Comparison of ENCODE assay signal across 20 mouse cellular contexts in the genomic region with DNA sequence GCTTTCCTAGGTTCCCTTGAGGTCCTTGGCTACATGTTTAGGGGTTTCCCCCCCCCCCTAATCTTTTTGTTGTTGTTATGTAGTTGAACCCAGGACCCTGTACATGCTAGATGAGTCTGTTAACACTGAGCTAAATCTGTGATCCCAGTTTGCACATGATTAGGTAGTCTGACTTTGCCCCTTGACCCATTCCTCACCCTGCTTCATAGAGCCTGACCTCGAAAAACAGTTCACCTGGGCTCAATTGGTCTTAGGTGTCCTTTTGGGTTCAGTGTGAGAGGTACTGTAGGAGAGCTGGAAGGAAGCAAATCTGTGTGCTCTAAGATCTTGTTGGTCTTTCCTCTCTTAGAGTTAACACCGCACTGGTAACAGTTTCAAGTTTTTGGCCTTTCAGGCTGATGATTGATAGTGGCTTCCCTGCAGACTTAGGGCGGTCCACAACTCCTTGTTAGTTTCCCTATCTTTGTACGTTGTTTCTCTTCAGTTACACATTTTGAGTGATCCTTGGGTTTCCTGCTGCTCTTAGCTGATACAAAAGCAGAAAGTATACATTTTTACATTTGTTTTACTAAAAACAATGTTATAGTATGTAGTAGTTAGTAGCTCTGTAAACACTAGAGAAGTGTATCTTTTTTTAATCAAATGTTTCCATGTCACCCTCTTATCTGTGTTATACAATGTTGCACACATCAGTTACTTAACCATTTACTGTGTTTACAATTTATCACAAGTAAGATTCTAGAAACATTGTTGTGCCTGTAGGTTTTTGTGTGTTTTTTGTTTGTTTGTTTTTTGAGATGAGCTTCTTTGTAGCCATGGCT. TPM values are rescaled to one million over a fixed set of nuclear protein-coding genes. Genes with fewer than 3 reads are reported as not detected.
DNase-seq lines count a peak whose midpoint lies in the region; ATAC-seq and TF ChIP-seq lines count a peak whose summit lies in the region.
"Had no signal": no experiment of that assay in that cellular context is flagged by ENCODE, and none has a peak within 500 bp of the region (broad histone marks: within the 10 kb centered on the region; RNA-seq: fewer than 3 reads in every experiment).

No protein-coding gene starts in this region.

- H3K4me3 ChIP-seq in heart, adult 2 months = no peak overlapping the region
- peak overlapping the region; percentile 31 for H3K4me3 ChIP-seq in megakaryocyte, embryonic 14.5 days (replicated peaks)
- H3K4me3 ChIP-seq in liver, embryonic 15.5 days (replicated peaks) = no peak overlapping the region
- no peak overlapping the region for H3K4me3 ChIP-seq in hindbrain, embryonic 14.5 days (replicated peaks; ENCODE audit: low read length)
- H3K4me3 ChIP-seq: embryonic facial prominence, embryonic 15.5 days; forebrain, embryonic 15.5 days; hindbrain, embryonic 13.5 days; midbrain, embryonic 12.5 days had no signal

- H3K79me2 ChIP-seq in heart, adult 2 months (replicated peaks; ENCODE audit: control insufficient read depth, insufficient read depth, low read length) = no peaks in the 10 kb centered on the region

- peaks cover 9% of the 10 kb centered on the region for H3K4me1 ChIP-seq in heart, adult 2 months (ENCODE audit: control insufficient read depth, insufficient read depth, low read length)
- peaks cover 84% of the 10 kb centered on the region for H3K4me1 ChIP-seq in megakaryocyte, embryonic 14.5 days
- peaks cover 67% of the 10 kb centered on the region for H3K4me1 ChIP-seq in liver, embryonic 15.5 days (replicated peaks)
- peaks cover 13% of the 10 kb centered on the region for H3K4me1 ChIP-seq in hindbrain, embryonic 14.5 days (replicated peaks; ENCODE audit: control insufficient read depth, insufficient read depth, low read length)

- no peak for DNase-seq in heart, adult 2 months
- no peak for DNase-seq in heart, postnatal 4 days
- DNase-seq in frontal cortex, adult 2 months (ENCODE audit: extremely low spot score in 1 of 2, low spot score in 1 of 2) = no peak
- no peak for DNase-seq in cerebellum, adult 9-10 months
- DNase-seq in hindbrain, embryonic 14.5 days (ENCODE audit: low spot score) = no peak
- DNase-seq: adrenal gland, postnatal 10 days; cerebellum, adult 2 months; gastrocnemius, postnatal 10 days; heart, adult 18-20 months; layer of hippocampus, adult 9-11 months; lung, postnatal 4 days; right cerebral cortex, postnatal 14 days; thymus, postnatal 36 days had no signal

- ATAC-seq in megakaryocyte, adult 5-6 weeks (ENCODE audit: poor library complexity, severe bottlenecking) = no peak
- no peak for ATAC-seq in liver, embryonic 15.5 days (ENCODE audit: insufficient read depth)
- no peak for ATAC-seq in hindbrain, embryonic 14.5 days (ENCODE audit: low FRiP score)
- ATAC-seq: forebrain, embryonic 15.5 days had no signal

- H3K9me3 ChIP-seq in megakaryocyte, embryonic 14.5 days = no peaks in the 10 kb centered on the region
- H3K9me3 ChIP-seq in liver, embryonic 15.5 days (replicated peaks) = no peaks in the 10 kb centered on the region
- no peaks in the 10 kb centered on the region for H3K9me3 ChIP-seq in hindbrain, embryonic 14.5 days (ENCODE audit: control insufficient read depth, low read length)
- H3K9me3 ChIP-seq: embryonic facial prominence, embryonic 15.5 days; forebrain, embryonic 15.5 days; hindbrain, embryonic 13.5 days; midbrain, embryonic 12.5 days had no signal

- intact Hi-C loops in heart, adult 2 months (cut with DNase I) = no loop called here

- no peaks in the 10 kb centered on the region for H3K27me3 ChIP-seq in heart, adult 2 months (ENCODE audit: control insufficient read depth, insufficient read depth, low read length)
- H3K27me3 ChIP-seq in megakaryocyte, embryonic 14.5 days (replicated peaks) = no peaks in the 10 kb centered on the region
- no peaks in the 10 kb centered on the region for H3K27me3 ChIP-seq in liver, embryonic 15.5 days
- H3K27me3 ChIP-seq in hindbrain, embryonic 14.5 days (ENCODE audit: control insufficient read depth, insufficient read depth, low read length) = no peaks in the 10 kb centered on the region
- H3K27me3 ChIP-seq: embryonic facial prominence, embryonic 15.5 days; forebrain, embryonic 15.5 days; hindbrain, embryonic 13.5 days; midbrain, embryonic 12.5 days had no signal

- no peak for TF ChIP-seq CTCF in heart, adult 2 months (IDR thresholded peaks at IDR 0.05)

- no peak overlapping the region for H3K9ac ChIP-seq in heart, adult 2 months (ENCODE audit: low read depth, low read length)
- no peak overlapping the region for H3K9ac ChIP-seq in liver, embryonic 15.5 days
- no peak overlapping the region for H3K9ac ChIP-seq in hindbrain, embryonic 14.5 days
- H3K9ac ChIP-seq: embryonic facial prominence, embryonic 15.5 days; forebrain, embryonic 15.5 days; hindbrain, embryonic 13.5 days; midbrain, embryonic 12.5 days had no signal

- TF ChIP-seq POLR2A in heart, adult 2 months (IDR thresholded peaks at IDR 0.05; ENCODE audit: insufficient read depth, low read depth, low read length) = 0 out of 2 replicates have a peak, but pooled peaks have one; percentile 13

- no peak overlapping the region for H3K4me2 ChIP-seq in liver, embryonic 15.5 days
- no peak overlapping the region for H3K4me2 ChIP-seq in hindbrain, embryonic 14.5 days (replicated peaks)
- H3K4me2 ChIP-seq: embryonic facial prominence, embryonic 15.5 days; forebrain, embryonic 15.5 days; hindbrain, embryonic 13.5 days; midbrain, embryonic 12.5 days had no signal

- TF ChIP-seq EP300 in heart, adult 2 months (IDR thresholded peaks at IDR 0.05; ENCODE audit: insufficient read depth, low read depth, low read length) = no peak

- H3K36me3 ChIP-seq in heart, adult 2 months (ENCODE audit: control insufficient read depth, insufficient read depth, low read length) = peaks cover 8% of the 10 kb centered on the region
- H3K36me3 ChIP-seq in megakaryocyte, embryonic 14.5 days (replicated peaks; ENCODE audit: low read length) = no peaks in the 10 kb centered on the region
- H3K36me3 ChIP-seq in liver, embryonic 15.5 days (replicated peaks) = no peaks in the 10 kb centered on the region
- no peaks in the 10 kb centered on the region for H3K36me3 ChIP-seq in hindbrain, embryonic 14.5 days (replicated peaks; ENCODE audit: control insufficient read depth, insufficient read depth)
- H3K36me3 ChIP-seq: embryonic facial prominence, embryonic 15.5 days; forebrain, embryonic 15.5 days; hindbrain, embryonic 13.5 days; midbrain, embryonic 12.5 days had no signal

- 69% methylated on average over 4 of the region's 4 CpGs for WGBS in heart, adult 2 months
- 20% methylated on average over 4 of the region's 4 CpGs for WGBS in liver, embryonic 15.5 days (ENCODE audit: insufficient replicate concordance)
- WGBS in hindbrain, embryonic 14.5 days = 75% methylated on average over 4 of the region's 4 CpGs

- H3K27ac ChIP-seq in heart, adult 2 months = no peak overlapping the region
- H3K27ac ChIP-seq in liver, embryonic 15.5 days (replicated peaks) = peak overlapping the region; percentile 55
- H3K27ac ChIP-seq in hindbrain, embryonic 14.5 days = no peak overlapping the region
- H3K27ac ChIP-seq: embryonic facial prominence, embryonic 15.5 days; forebrain, embryonic 15.5 days; hindbrain, embryonic 13.5 days; midbrain, embryonic 12.5 days had no signal

RNA-seq across cellular contexts. Expression of a gene that starts 5.5 kb away (rescaled TPM):
- total RNA-seq in heart, adult 2 months (2021) = 10 to 100 TPM; 16.1 to 17.1 TPM
- polyA plus RNA-seq in heart, adult 2 months (2012; rRNA removed) = 10.6 and 11.0 TPM in 2 replicates
- 10 to 100 TPM; 18.4 to 23.6 TPM for total RNA-seq in heart, postnatal 4 days (2021)
- polyA plus RNA-seq in megakaryocyte, embryonic 14.5 days (2012; ENCODE audit: insufficient read depth, low replicate concordance) = 22.2 and 27.5 TPM in 2 replicates
- 23.2 and 26.6 TPM in 2 replicates for total RNA-seq in megakaryocyte, adult 5-6 weeks (2015)
- 19.6 and 26.5 TPM in 2 replicates for total RNA-seq in megakaryocyte, adult 5-6 weeks (2017)
- polyA plus RNA-seq in liver, embryonic 15.5 days (2015; fragmentation: Nextera tagmentation; extraction: Ambion mirVana) = 5.5 and 6.8 TPM in 2 replicates
- polyA plus RNA-seq in frontal cortex, adult 2 months (2012; rRNA removed) = 14.1 and 16.6 TPM in 2 replicates
- polyA plus RNA-seq in hindbrain, embryonic 14.5 days (2014; fragmentation: Nextera tagmentation; extraction: Ambion mirVana) = 10.4 and 12.3 TPM in 2 replicates

RNA-seq across cellular contexts. Expression of a gene that starts 40.4 kb away (rescaled TPM):
- total RNA-seq in heart, adult 2 months (2021) = 10 to 100 TPM; 41.6 to 43.4 TPM
- 37.3 and 64.8 TPM in 2 replicates for polyA plus RNA-seq in heart, adult 2 months (2012; rRNA removed)
- total RNA-seq in heart, postnatal 4 days (2021) = 10 to 100 TPM; 61.7 to 71.4 TPM
- polyA plus RNA-seq in megakaryocyte, embryonic 14.5 days (2012; ENCODE audit: insufficient read depth, low replicate concordance) = 2.2 and 6.9 TPM in 2 replicates
- total RNA-seq in megakaryocyte, adult 5-6 weeks (2015) = 139 and 169 TPM in 2 replicates
- 344 and 355 TPM in 2 replicates for total RNA-seq in megakaryocyte, adult 5-6 weeks (2017)
- polyA plus RNA-seq in liver, embryonic 15.5 days (2015; fragmentation: Nextera tagmentation; extraction: Ambion mirVana) = 96.7 and 103 TPM in 2 replicates
- 59.8 and 60.6 TPM in 2 replicates for polyA plus RNA-seq in frontal cortex, adult 2 months (2012; rRNA removed)
- 147 and 156 TPM in 2 replicates for polyA plus RNA-seq in hindbrain, embryonic 14.5 days (2014; fragmentation: Nextera tagmentation; extraction: Ambion mirVana)
